Mouse (Mus musculus) heart, postnatal 0 days (tissue): Measurements from ENCODE around the gene Bcam. TPM values are rescaled to one million over a fixed set of nuclear protein-coding genes. Genes with fewer than 3 reads are reported as not detected.
A peak's percentile ranks its signal among the peaks of the same experiment; 100 is the strongest.

Experiments used
- ATAC-seq: fragments of 200-750 bp; cut with Nextera tagmentation; 2 replicates; pipeline ENCODE4 v1.8.0; 2017; ENCODE audit warnings: low read depth, moderate number of reproducible peaks, moderate library complexity; ENCODE audit not compliant: insufficient read depth
- DNase-seq: peaks from one replicate; pipeline ENCODE4 v3.0.0-alpha.2; 2016; ENCODE audit warnings: low spot score
- H3K27ac ChIP-seq: fragments of 300-500 bp; sonication (generic); 2 replicates; pipeline ENCODE4 v1.5.1; 2014; ENCODE audit warnings: low read depth, mild to moderate bottlenecking
- H3K27me3 ChIP-seq: fragments of 300-500 bp; sonication (generic); 2 replicates; pipeline ENCODE4 v1.6.1; 2014; ENCODE audit warnings: low read length, mixed read lengths; ENCODE audit not compliant: control insufficient read depth, insufficient read depth
- H3K36me3 ChIP-seq: fragments of 300-500 bp; sonication (generic); replicated peaks from 2 replicates; pipeline ENCODE4 v1.6.1; 2014; ENCODE audit warnings: low read length, mixed read lengths; ENCODE audit not compliant: control insufficient read depth, insufficient read depth
- H3K4me1 ChIP-seq: fragments of 300-500 bp; sonication (generic); 2 replicates; pipeline ENCODE4 v1.6.1; 2014; ENCODE audit warnings: antibody characterized with exemption; ENCODE audit not compliant: control insufficient read depth, insufficient read depth
- H3K4me2 ChIP-seq: fragments of 300-500 bp; sonication (generic); 2 replicates; pipeline ENCODE4 v1.6.1; 2014; ENCODE audit warnings: low read depth, mild to moderate bottlenecking, low read length, moderate library complexity
- H3K4me3 ChIP-seq: fragments of 300-500 bp; sonication (generic); 2 replicates; pipeline ENCODE4 v1.5.1; 2014; ENCODE audit warnings: low read depth, low read length
- H3K9ac ChIP-seq: fragments of 300-500 bp; sonication (generic); replicated peaks from 2 replicates; pipeline ENCODE4 v1.6.1; 2014; ENCODE audit warnings: low read depth, low read length, mixed read lengths
- H3K9me3 ChIP-seq: fragments of 300-500 bp; sonication (generic); replicated peaks from 2 replicates; pipeline ENCODE4 v1.6.1; 2016; ENCODE audit warnings: low read length; ENCODE audit not compliant: control insufficient read depth
- CTCF ChIP-seq: IDR thresholded peaks from 2 replicates; pipeline ENCODE4 v1.5.1; 2016; ENCODE audit warnings: antibody characterized with exemption, control low read depth, low read depth
- EP300 ChIP-seq: IDR thresholded peaks from 2 replicates; pipeline ENCODE4 v1.6.1; 2016; ENCODE audit warnings: antibody characterized with exemption, low read depth
- WGBS: fragments of 180-500 bp; shearing (Covaris S2); extraction: QIAGEN DNeasy Blood & Tissue Kit; methylation state at CpG from one replicate; pipeline ENCODE4 v1.1.7; 2014; 5-methylcytosine and 5-hydroxymethylcytosine counted together
- polyA plus RNA-seq: library from polyadenylated mRNA; unstranded; fragments of >200 nt; fragmentation: Nextera tagmentation; extraction: Ambion mirVana; gene quantifications from 2 replicates; pipeline ENCODE4 v1.2.1, GENCODE M21; 2015
- total RNA-seq: library from RNA; depleted of rRNA; stranded (reverse); fragments of >200 nt; gene quantifications from 2 replicates; pipeline ENCODE4 v1.2.3, GENCODE M21; 2014; ENCODE audit warnings: low replicate concordance

Gene Bcam
- total and polyA plus RNA-seq, 2 experiments from 2014 or later, result 293 to 697 TPM

DNA sequence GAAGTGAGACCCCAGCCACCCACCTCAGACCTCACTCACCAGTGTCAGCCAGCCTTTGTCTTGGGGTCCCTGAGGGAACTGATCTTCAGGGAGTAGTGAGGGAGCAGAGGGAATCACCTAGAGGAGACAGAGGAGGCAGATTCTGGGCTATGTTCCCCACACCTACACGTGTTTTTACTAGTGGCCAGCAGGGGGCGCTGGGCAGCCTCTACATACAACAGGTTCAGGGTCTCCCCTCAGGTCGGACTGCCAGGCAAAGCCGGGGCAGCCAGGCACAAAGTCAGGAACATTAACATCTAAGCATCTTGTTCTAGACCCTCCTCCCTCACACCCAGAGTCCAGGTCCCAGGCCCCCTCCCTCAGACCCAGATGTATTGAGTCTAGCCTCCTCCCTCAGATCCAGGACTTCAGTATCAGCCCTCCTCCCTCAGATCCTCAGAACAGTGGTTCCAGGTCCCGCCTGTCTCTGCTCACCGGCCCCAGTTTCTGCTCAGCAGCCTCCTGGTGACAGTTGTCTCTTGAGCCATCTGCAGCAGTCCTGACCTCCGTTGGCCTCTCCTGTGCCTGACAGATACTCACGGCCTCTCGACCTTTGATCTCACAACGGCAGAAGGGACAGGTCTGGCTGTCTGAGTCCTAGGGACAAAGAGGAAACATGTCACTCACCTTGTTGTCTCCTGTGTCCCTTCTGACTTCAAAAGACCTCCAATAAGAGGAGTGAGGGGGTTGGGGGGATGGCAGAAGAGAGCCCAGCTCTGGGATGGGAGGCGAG, 14.1 kb upstream of the Bcam start:
- Histone ChIP-seq H3K4me1 (0 out of 2 replicates have a peak, but pooled peaks cover 4% of the 10 kb centered on the region), H3K9ac (no peak overlapping the region), H3K4me2 (no peak overlapping the region), H3K4me3 (no peak overlapping the region), H3K27ac (no peak overlapping the region), H3K27me3 (no peaks in the 10 kb centered on the region), H3K9me3 (no peaks in the 10 kb centered on the region), H3K36me3 (no peaks in the 10 kb centered on the region)
- TF ChIP-seq EP300 (no peak), CTCF (peak; percentile 35; the same call in 1 of the 2 replicates)
- DNase-seq, result no peak
- no peak for ATAC-seq
- WGBS, result 22% methylated on average over 11 of the region's 11 CpGs

DNA sequence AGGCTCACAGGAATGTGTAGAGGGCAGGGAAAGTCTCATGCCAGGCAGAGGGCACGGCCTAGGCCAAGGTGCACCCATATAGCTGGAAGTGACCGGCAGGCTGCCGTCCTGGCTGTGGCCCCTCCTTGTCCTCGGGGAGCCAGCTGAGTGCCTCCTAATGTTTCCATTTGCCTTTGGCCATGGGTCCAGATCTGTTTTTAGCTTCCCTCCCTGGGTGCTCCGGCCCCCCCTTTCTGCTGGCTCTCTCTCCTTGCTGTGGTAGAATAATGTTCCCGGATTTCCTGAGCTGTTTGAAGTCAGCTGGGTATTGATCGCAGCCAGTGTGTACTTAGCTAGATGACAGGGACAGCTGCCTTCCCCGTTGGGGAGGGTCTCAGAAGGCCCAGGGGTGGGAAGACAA, 12.8 kb upstream of the Bcam start:
- no peak for DNase-seq
- ATAC-seq, result no peak
- no peak overlapping the region for H3K4me3 ChIP-seq
- 0 out of 2 replicates have a peak, but pooled peaks cover 4% of the 10 kb centered on the region for H3K4me1 ChIP-seq
- WGBS, result 47% methylated on average over 8 of the region's 8 CpGs
- no peak overlapping the region for H3K9ac ChIP-seq
- 0 out of 2 replicates have a peak overlapping the region, but pooled peaks have one; percentile 32 for H3K27ac ChIP-seq
- no peaks in the 10 kb centered on the region for H3K36me3 ChIP-seq
- H3K9me3 ChIP-seq, result no peaks in the 10 kb centered on the region
- no peak for TF ChIP-seq CTCF
- no peak for TF ChIP-seq EP300
- H3K27me3 ChIP-seq, result no peaks in the 10 kb centered on the region
- no peak overlapping the region for H3K4me2 ChIP-seq

DNA sequence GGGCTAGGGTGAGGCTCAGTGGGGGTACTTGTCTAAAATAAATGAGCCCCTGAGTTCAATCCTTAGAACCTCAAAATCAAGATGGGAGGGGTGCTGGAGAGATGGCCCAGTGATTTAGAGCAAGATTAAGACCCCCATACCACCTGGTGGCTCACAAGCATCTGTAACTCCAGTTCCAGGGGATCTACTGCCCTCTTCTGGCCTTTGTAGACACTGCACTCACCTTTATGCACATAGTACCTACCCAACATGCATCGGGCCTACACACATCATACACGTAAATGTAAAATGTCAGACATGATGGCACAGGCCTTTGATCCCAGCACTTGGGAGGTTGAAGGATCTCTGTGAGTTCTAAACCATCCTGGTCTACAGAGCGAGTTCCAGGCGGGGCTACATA, 11.8 kb upstream of the Bcam start:
- H3K4me2 ChIP-seq, result no peak overlapping the region
- no peak overlapping the region for H3K9ac ChIP-seq
- ATAC-seq (peak; percentile 44; the same call in 1 of the 2 replicates), DNase-seq (no peak)
- H3K4me3 ChIP-seq, result no peak overlapping the region
- H3K4me1 ChIP-seq, result 0 out of 2 replicates have a peak, but pooled peaks cover 4% of the 10 kb centered on the region
- TF ChIP-seq EP300, result no peak
- TF ChIP-seq CTCF, result peak; percentile 76
- H3K27me3 ChIP-seq, result no peaks in the 10 kb centered on the region
- no peak overlapping the region for H3K27ac ChIP-seq
- H3K36me3 ChIP-seq, result no peaks in the 10 kb centered on the region
- 90% methylated on average over 4 of the region's 4 CpGs for WGBS
- H3K9me3 ChIP-seq, result no peaks in the 10 kb centered on the region

DNA sequence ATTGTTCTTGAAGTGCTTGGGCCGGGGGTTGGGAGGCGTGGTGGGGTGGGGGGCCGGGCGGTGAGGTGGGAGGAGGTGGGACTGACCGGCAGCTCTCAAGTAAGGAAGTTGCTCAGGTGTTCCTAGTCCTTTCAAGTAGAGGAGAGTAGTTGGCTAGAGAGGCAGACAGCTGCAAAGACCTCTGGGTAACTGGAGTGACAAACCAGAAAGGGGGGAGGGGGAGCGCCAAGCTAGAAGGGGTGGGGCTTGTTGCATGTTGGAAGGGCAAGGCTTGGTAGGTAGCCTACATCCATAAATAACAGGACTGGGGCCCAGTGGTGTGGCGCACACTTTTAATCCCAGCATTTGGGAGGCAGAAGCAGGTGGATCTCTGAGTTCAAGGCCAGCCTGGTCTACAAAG, 10.9 kb upstream of the Bcam start:
- H3K27ac ChIP-seq, result no peak overlapping the region
- H3K9ac ChIP-seq, result no peak overlapping the region
- TF ChIP-seq CTCF, result no peak
- no peak for TF ChIP-seq EP300
- no peak overlapping the region for H3K4me2 ChIP-seq
- no peaks in the 10 kb centered on the region for H3K27me3 ChIP-seq
- H3K9me3 ChIP-seq, result no peaks in the 10 kb centered on the region
- 83% methylated on average over 7 of the region's 7 CpGs for WGBS
- DNase-seq (no peak), ATAC-seq (no peak)
- 0 out of 2 replicates have a peak, but pooled peaks cover 4% of the 10 kb centered on the region for H3K4me1 ChIP-seq
- no peak overlapping the region for H3K4me3 ChIP-seq
- no peaks in the 10 kb centered on the region for H3K36me3 ChIP-seq

DNA sequence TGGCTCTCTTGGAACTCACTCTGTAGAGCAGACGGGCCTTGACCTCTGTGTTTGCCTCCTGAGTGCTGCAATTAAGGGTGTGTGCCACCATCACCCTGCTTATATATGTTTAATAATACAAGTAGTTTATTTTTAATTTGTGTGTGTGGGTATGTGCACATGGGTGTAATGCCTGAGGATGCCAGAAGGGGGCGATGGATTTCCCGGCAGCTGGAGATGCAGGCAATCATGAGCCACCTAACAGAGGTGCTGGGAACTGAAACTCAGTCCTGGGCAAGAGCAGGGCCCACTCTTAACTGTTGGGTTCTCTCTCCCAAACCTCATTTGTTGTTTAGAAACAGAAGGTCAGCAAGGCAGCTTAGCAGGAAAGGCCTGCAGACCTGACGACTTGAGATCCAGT, 9.1 kb upstream of the Bcam start:
- Histone ChIP-seq H3K27me3 (no peaks in the 10 kb centered on the region), H3K4me1 (0 out of 2 replicates have a peak, but pooled peaks cover 4% of the 10 kb centered on the region), H3K9ac (no peak overlapping the region), H3K36me3 (no peaks in the 10 kb centered on the region), H3K9me3 (no peaks in the 10 kb centered on the region), H3K27ac (no peak overlapping the region), H3K4me2 (no peak overlapping the region), H3K4me3 (no peak overlapping the region)
- TF ChIP-seq CTCF (no peak), EP300 (no peak)
- DNase-seq (no peak), ATAC-seq (no peak)
- WGBS, result 80% methylated on average over 4 of the region's 4 CpGs
